Mouse (Mus musculus) brain, embryonic 14.5 days (tissue): Measurements from ENCODE around the gene Ice2.

Experiments
- CTCF ChIP-seq: fragments of 200-500 bp; IDR thresholded peaks from 2 replicates; pipeline ENCODE4 v1.5.1; 2012; ENCODE audit warnings: inconsistent platforms, mild to moderate bottlenecking, moderate library complexity, borderline replicate concordance; ENCODE audit not compliant: insufficient read depth, insufficient read length; ENCODE audit errors: extremely low read depth
- POLR2A ChIP-seq: fragments of 200-500 bp; IDR thresholded peaks from 2 replicates; pipeline ENCODE4 v1.6.1; 2012; ENCODE audit warnings: mild to moderate bottlenecking, inconsistent platforms, borderline replicate concordance; ENCODE audit not compliant: poor library complexity, insufficient read depth, insufficient read length, severe bottlenecking; ENCODE audit errors: extremely low read depth

- TF ChIP-seq CTCF (no peak), POLR2A (no peak)
Observed at GRCm38 (mm10) chr9:69458982-69459381, 61.3 kb downstream of the Ice2 start.
